Mouse (Mus musculus) yolk sac, embryonic 10.5 days (tissue): ENCODE data around the gene Sgca.

Experiments used
- DNase-seq: peaks from one replicate; pipeline ENCODE4 v3.0.0-alpha.2; 2017; ENCODE audit warnings: low spot score

The Sgca gene

GRCm38 (mm10) chr11:94913302-94914090 lies 62.6 kb downstream of the Sgca start:
- DNase-seq = no peak
